Mouse (Mus musculus): ENCODE measurements around the gene Zswim1. TPM values are rescaled to one million over a fixed set of nuclear protein-coding genes. Genes with fewer than 3 reads are reported as not detected.
"Not testable (repeated sequence)": the region's sequence is repeated elsewhere in the genome, so short reads cannot be mapped to it uniquely, and the experiment has no call there.

Zswim1 gene
- polyA plus RNA-seq, 1 experiment: 11.8 TPM

GRCm38 (mm10) chr2:164857842-164858553, 35.5 kb downstream of the Zswim1 start:
- H3K4me3 ChIP-seq (ENCODE audit: insufficient read depth, low read depth, low read length): peak overlapping the region; percentile 58; the same call in 1 of the 2 replicates
- H3K27me3 ChIP-seq (replicated peaks; ENCODE audit: control insufficient read depth, insufficient read depth, low read length): peaks cover 3% of the 10 kb centered on the region
- H3K4me1 ChIP-seq (ENCODE audit: control insufficient read depth, insufficient read depth, low read length): no peaks in the 10 kb centered on the region
- H3K27ac ChIP-seq (ENCODE audit: insufficient read depth, low read depth, low read length): no peak overlapping the region
- H3K36me3 ChIP-seq (ENCODE audit: control insufficient read depth, insufficient read depth, low read length): no peaks in the 10 kb centered on the region
- no peak for DNase-seq
- TF ChIP-seq CTCF (conservative IDR thresholded peaks at IDR 0.05; ENCODE audit: insufficient read depth, insufficient read length, low read depth, low read length) (no peak), POLR2A (IDR thresholded peaks at IDR 0.05; ENCODE audit: low read depth, low read length) (no peak)
- WGBS: 25% methylated on average over 19 of the region's 19 CpGs

- Histone ChIP-seq H3K27ac (ENCODE audit: insufficient read depth, low read depth, low read length) (no peak overlapping the region), H3K27me3 (replicated peaks; ENCODE audit: control insufficient read depth, insufficient read depth, low read length) (peaks cover 3% of the 10 kb centered on the region), H3K4me1 (ENCODE audit: control insufficient read depth, insufficient read depth, low read length) (no peaks in the 10 kb centered on the region), H3K4me3 (ENCODE audit: insufficient read depth, low read depth, low read length) (no peak overlapping the region), H3K36me3 (ENCODE audit: control insufficient read depth, insufficient read depth, low read length) (no peaks in the 10 kb centered on the region)
- no peak for DNase-seq
- WGBS: 46% methylated on average over 2 of the region's 2 CpGs
- TF ChIP-seq CTCF (conservative IDR thresholded peaks at IDR 0.05; ENCODE audit: insufficient read depth, insufficient read length, low read depth, low read length): no peak
- TF ChIP-seq POLR2A (IDR thresholded peaks at IDR 0.05; ENCODE audit: low read depth, low read length): no peak
Observed at GRCm38 (mm10) chr2:164859155-164859554, 36.7 kb downstream of the Zswim1 start.

- Histone ChIP-seq H3K36me3 (ENCODE audit: control insufficient read depth, insufficient read depth, low read length) (no peaks in the 10 kb centered on the region), H3K4me3 (ENCODE audit: insufficient read depth, low read depth, low read length) (no peak overlapping the region), H3K4me1 (ENCODE audit: control insufficient read depth, insufficient read depth, low read length) (no peaks in the 10 kb centered on the region), H3K27me3 (replicated peaks; ENCODE audit: control insufficient read depth, insufficient read depth, low read length) (peaks cover 1% of the 10 kb centered on the region; the same call in 1 of the 2 replicates), H3K27ac (ENCODE audit: insufficient read depth, low read depth, low read length) (no peak overlapping the region)
- 55% methylated on average over 9 of the region's 9 CpGs for WGBS
- DNase-seq: peak; percentile 67
- TF ChIP-seq POLR2A (IDR thresholded peaks at IDR 0.05; ENCODE audit: low read depth, low read length): no peak
Observed at GRCm38 (mm10) chr2:164859640-164860432, 37.4 kb downstream of the Zswim1 start.

- no peak overlapping the region for H3K27ac ChIP-seq (ENCODE audit: insufficient read depth, low read depth, low read length)
Observed at GRCm38 (mm10) chr2:164861094-164861493, 38.6 kb downstream of the Zswim1 start.

GRCm38 (mm10) chr2:164862179-164862861, 39.8 kb downstream of the Zswim1 start:
- no peak for TF ChIP-seq CTCF (conservative IDR thresholded peaks at IDR 0.05; ENCODE audit: insufficient read depth, insufficient read length, low read depth, low read length)
- Histone ChIP-seq H3K27me3 (replicated peaks; ENCODE audit: control insufficient read depth, insufficient read depth, low read length) (peaks cover 1% of the 10 kb centered on the region; the same call in 1 of the 2 replicates), H3K4me3 (ENCODE audit: insufficient read depth, low read depth, low read length) (no peak overlapping the region), H3K36me3 (ENCODE audit: control insufficient read depth, insufficient read depth, low read length) (no peaks in the 10 kb centered on the region), H3K4me1 (ENCODE audit: control insufficient read depth, insufficient read depth, low read length) (no peaks in the 10 kb centered on the region), H3K27ac (ENCODE audit: insufficient read depth, low read depth, low read length) (peak overlapping the region; percentile 54; the same call in 1 of the 2 replicates)
- DNase-seq: peak; percentile 72
- 33% methylated on average over 9 of the region's 9 CpGs for WGBS

More at GRCm38 (mm10) chr2:164861094-164861493, 38.6 kb downstream of the Zswim1 start:
- Histone ChIP-seq H3K27me3 (replicated peaks; ENCODE audit: control insufficient read depth, insufficient read depth, low read length) (peaks cover 1% of the 10 kb centered on the region; the same call in 1 of the 2 replicates), H3K4me3 (ENCODE audit: insufficient read depth, low read depth, low read length) (no peak overlapping the region), H3K4me1 (ENCODE audit: control insufficient read depth, insufficient read depth, low read length) (no peaks in the 10 kb centered on the region), H3K36me3 (ENCODE audit: control insufficient read depth, insufficient read depth, low read length) (no peaks in the 10 kb centered on the region)
- 67% methylated on average over 4 of the region's 4 CpGs for WGBS
- TF ChIP-seq POLR2A (IDR thresholded peaks at IDR 0.05; ENCODE audit: low read depth, low read length): no peak
- TF ChIP-seq CTCF (conservative IDR thresholded peaks at IDR 0.05; ENCODE audit: insufficient read depth, insufficient read length, low read depth, low read length): no peak
- no peak for DNase-seq

GRCm38 (mm10) chr2:164863411-164863810, 40.9 kb downstream of the Zswim1 start:
- not testable (repeated sequence) for H3K27me3 ChIP-seq (replicated peaks; ENCODE audit: control insufficient read depth, insufficient read depth, low read length); H3K4me3 ChIP-seq (ENCODE audit: insufficient read depth, low read depth, low read length); H3K27ac ChIP-seq (ENCODE audit: insufficient read depth, low read depth, low read length); DNase-seq; H3K4me1 ChIP-seq (ENCODE audit: control insufficient read depth, insufficient read depth, low read length); H3K36me3 ChIP-seq (ENCODE audit: control insufficient read depth, insufficient read depth, low read length)
- WGBS: 85% methylated on average over 8 of the region's 9 CpGs

- no peak for DNase-seq
- Histone ChIP-seq H3K27me3 (replicated peaks; ENCODE audit: control insufficient read depth, insufficient read depth, low read length) (no peaks in the 10 kb centered on the region), H3K4me3 (ENCODE audit: insufficient read depth, low read depth, low read length) (no peak overlapping the region), H3K27ac (ENCODE audit: insufficient read depth, low read depth, low read length) (no peak overlapping the region), H3K36me3 (ENCODE audit: control insufficient read depth, insufficient read depth, low read length) (no peaks in the 10 kb centered on the region), H3K4me1 (ENCODE audit: control insufficient read depth, insufficient read depth, low read length) (no peaks in the 10 kb centered on the region)
- no peak for TF ChIP-seq CTCF (conservative IDR thresholded peaks at IDR 0.05; ENCODE audit: insufficient read depth, insufficient read length, low read depth, low read length)
- TF ChIP-seq POLR2A (IDR thresholded peaks at IDR 0.05; ENCODE audit: low read depth, low read length): no peak
- 70% methylated on average over 4 of the region's 4 CpGs for WGBS
Observed at GRCm38 (mm10) chr2:164864593-164864992, 42.1 kb downstream of the Zswim1 start.
